Mouse (Mus musculus): ENCODE data around the gene Spink8. TPM values are rescaled to one million over a fixed set of nuclear protein-coding genes. Genes with fewer than 3 reads are reported as not detected.

The Spink8 gene
- polyA plus RNA-seq, 1 experiment from 2014 or later = 25.1 TPM

Other genes starting within 250 kb of the Spink8 start
- 0.43 and 0.79 TPM in 2 replicates for gene Fbxw15, start 244.0 kb upstream of the Spink8 start, polyA plus RNA-seq (2014; fragmentation: Nextera tagmentation; extraction: Ambion mirVana)
- 0.32 TPM in 1 of 2 replicates, not detected in the other for gene Fbxw24, start 186.2 kb upstream of the Spink8 start, polyA plus RNA-seq (2014; fragmentation: Nextera tagmentation; extraction: Ambion mirVana)
- 0.19 TPM in 1 of 2 replicates, not detected in the other for gene Fbxw25, start 147.6 kb upstream of the Spink8 start, polyA plus RNA-seq (2014; fragmentation: Nextera tagmentation; extraction: Ambion mirVana)
- gene Fbxw18, start 109.6 kb upstream of the Spink8 start, polyA plus RNA-seq (2014; fragmentation: Nextera tagmentation; extraction: Ambion mirVana) = 0.17 TPM in 1 of 2 replicates, not detected in the other
- 0.14 and 0.15 TPM in 2 replicates for gene Fbxw26, start 66.2 kb upstream of the Spink8 start, polyA plus RNA-seq (2014; fragmentation: Nextera tagmentation; extraction: Ambion mirVana)
- 0.43 TPM in 1 of 2 replicates, not detected in the other for gene Fbxw27, start 21.6 kb upstream of the Spink8 start, polyA plus RNA-seq (2014; fragmentation: Nextera tagmentation; extraction: Ambion mirVana)
- 88.6 and 102 TPM in 2 replicates for gene Nme6, start 20.5 kb downstream of the Spink8 start, polyA plus RNA-seq (2014; fragmentation: Nextera tagmentation; extraction: Ambion mirVana)
- 0.27 TPM in 1 of 2 replicates, not detected in the other for gene Camp, start 37.3 kb downstream of the Spink8 start, polyA plus RNA-seq (2014; fragmentation: Nextera tagmentation; extraction: Ambion mirVana)
- 21.1 and 31.6 TPM in 2 replicates for gene Cdc25a, start 63.3 kb downstream of the Spink8 start, polyA plus RNA-seq (2014; fragmentation: Nextera tagmentation; extraction: Ambion mirVana)
- 35.1 and 54.6 TPM in 2 replicates for gene Map4, start 119.2 kb downstream of the Spink8 start, polyA plus RNA-seq (2014; fragmentation: Nextera tagmentation; extraction: Ambion mirVana)

Data from kidney, embryonic 14.5 days (tissue).